Mouse (Mus musculus) thymus, adult 18-20 months (tissue): ENCODE measurements around the gene Taf5l.
"Not testable (repeated sequence)": the region's sequence is repeated elsewhere in the genome, so short reads cannot be mapped to it uniquely, and the experiment has no call there.

Experiments
- DNase-seq, 2 experiments: peaks; one replicate each; pipeline ENCODE4 v3.0.0; 2022; ENCODE audit warnings: mixed read lengths in 2 of 2

Taf5l gene

GRCm38 (mm10) chr8:124021237-124022227 is at the start of gene Taf5l, which contains the start of gene Urb2:
Gene Taf5l, minus strand, starts transcription at chr8:124021397.
Gene Urb2, plus strand, starts transcription at chr8:124021508.
- peak; percentile 89 to 91 for DNase-seq

- DNase-seq: no peak
These were observed 49.4 kb upstream of the Taf5l start for GRCm38 (mm10) chr8:124070363-124071324.

- no peak for DNase-seq
These were observed 46.0 kb upstream of the Taf5l start for GRCm38 (mm10) chr8:124067059-124067750.

GRCm38 (mm10) chr8:124066325-124067058 is 45.3 kb upstream of the Taf5l start:
- peak; percentile 34 to 50 for DNase-seq

GRCm38 (mm10) chr8:124056832-124057655 is 35.8 kb upstream of the Taf5l start:
- peak; percentile 69 to 81 for DNase-seq

GRCm38 (mm10) chr8:124052568-124052967 is 31.4 kb upstream of the Taf5l start:
- no peak for DNase-seq

GRCm38 (mm10) chr8:124052110-124052509 is 30.9 kb upstream of the Taf5l start:
- DNase-seq: peak; percentile 46 to 65

- DNase-seq: no peak
These were observed 24.7 kb upstream of the Taf5l start for GRCm38 (mm10) chr8:124045856-124046255.

- no peak for DNase-seq
These were observed 23.7 kb upstream of the Taf5l start for GRCm38 (mm10) chr8:124044931-124045330.

- no peak for DNase-seq
These were observed 23.2 kb upstream of the Taf5l start for GRCm38 (mm10) chr8:124044421-124044820.

GRCm38 (mm10) chr8:124042201-124042600 is 21.0 kb upstream of the Taf5l start:
- no peak for DNase-seq

- DNase-seq: no peak
These were observed 18.2 kb upstream of the Taf5l start for GRCm38 (mm10) chr8:124039351-124039750.

GRCm38 (mm10) chr8:124038121-124038520 is 16.9 kb upstream of the Taf5l start:
- no peak for DNase-seq

- DNase-seq: no peak
These were observed 12.2 kb upstream of the Taf5l start for GRCm38 (mm10) chr8:124033400-124033799.

- no peak for DNase-seq
These were observed 6.6 kb upstream of the Taf5l start for GRCm38 (mm10) chr8:124027831-124028230.

- DNase-seq: not testable (repeated sequence)
These were observed 5.1 kb upstream of the Taf5l start for GRCm38 (mm10) chr8:124026265-124026664.

GRCm38 (mm10) chr8:124020439-124021236 is 559 bp downstream of the Taf5l start:
- DNase-seq: peak; percentile 36 to 47

- DNase-seq: peak; percentile 5 to 9
These were observed 1.4 kb downstream of the Taf5l start for GRCm38 (mm10) chr8:124019782-124020181.

GRCm38 (mm10) chr8:124014751-124015150 is 6.4 kb downstream of the Taf5l start:
- no peak for DNase-seq

GRCm38 (mm10) chr8:124014299-124014698 is 6.9 kb downstream of the Taf5l start:
- DNase-seq: not testable (repeated sequence)
